Mouse (Mus musculus): ENCODE results near the gene AI661453. TPM values are rescaled to one million over a fixed set of nuclear protein-coding genes. Genes with fewer than 3 reads are reported as not detected.

Gene AI661453
- polyA plus RNA-seq, 1 experiment from 2014 or later: 0.24 TPM

DNA sequence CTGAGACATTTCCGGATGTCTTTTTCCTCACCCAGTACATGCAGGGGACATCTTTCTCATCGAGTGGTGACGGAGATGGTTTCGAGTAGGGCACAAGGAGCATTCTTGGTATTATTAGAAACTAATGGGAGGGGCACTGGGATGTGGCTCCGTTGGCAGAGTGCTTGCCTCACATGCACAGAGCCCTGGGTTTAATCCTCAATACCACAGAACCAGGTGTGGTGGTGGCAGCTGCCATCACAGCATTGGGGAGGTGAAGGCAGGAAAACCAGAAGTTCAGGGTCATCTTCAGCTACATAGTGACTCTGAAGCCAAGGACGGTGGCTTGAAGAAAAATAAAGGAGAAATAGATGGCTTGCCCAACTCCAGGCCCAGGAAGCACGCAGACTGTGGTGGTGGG, 25.8 kb downstream of the AI661453 start:
- no peak overlapping the region for H3K4me3 ChIP-seq
- no peak for DNase-seq (ENCODE audit: low spot score)
- 80% methylated on average over 7 of the region's 7 CpGs for WGBS
- H3K36me3 ChIP-seq: no peaks in the 10 kb centered on the region
- no peak overlapping the region for H3K27ac ChIP-seq
- H3K9me3 ChIP-seq: no peaks in the 10 kb centered on the region
- H3K27me3 ChIP-seq (ENCODE audit: insufficient read depth, poor library complexity, severe bottlenecking): peaks cover 64% of the 10 kb centered on the region
- peaks cover 42% of the 10 kb centered on the region for H3K4me1 ChIP-seq (replicated peaks)

DNA sequence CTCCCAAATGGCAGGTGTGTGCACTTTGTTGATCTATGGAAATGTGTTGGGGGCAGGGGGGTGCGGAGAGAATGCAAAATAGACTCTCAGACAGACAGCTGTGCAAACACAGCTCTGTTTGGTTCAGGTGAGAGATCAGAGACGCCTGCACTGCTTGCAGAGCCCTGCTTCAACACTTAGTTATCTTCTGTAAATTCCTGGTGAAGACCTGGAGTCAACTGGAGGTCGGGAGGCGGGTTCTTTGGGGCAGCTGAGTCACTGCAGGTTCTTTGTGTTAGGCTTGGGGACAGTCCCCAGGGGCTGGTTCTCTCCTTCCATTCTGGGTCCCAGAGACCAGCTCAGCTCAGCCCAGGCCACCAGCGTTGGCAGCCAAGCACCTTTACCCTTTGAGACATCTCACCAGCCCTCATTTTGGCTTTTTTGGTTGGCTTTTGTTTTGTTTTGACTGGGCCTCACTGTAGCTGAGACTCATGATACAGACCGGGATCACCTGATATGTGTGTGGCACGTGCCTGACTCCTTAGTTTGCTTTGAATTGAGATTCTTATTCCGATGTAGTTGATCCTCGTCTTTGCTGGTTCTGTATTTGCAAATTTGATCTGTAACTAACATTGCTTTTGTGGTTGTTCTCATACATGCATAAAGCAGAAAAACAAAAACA, 26.4 kb downstream of the AI661453 start:
- peaks cover 71% of the 10 kb centered on the region for H3K27me3 ChIP-seq (ENCODE audit: insufficient read depth, poor library complexity, severe bottlenecking)

DNA sequence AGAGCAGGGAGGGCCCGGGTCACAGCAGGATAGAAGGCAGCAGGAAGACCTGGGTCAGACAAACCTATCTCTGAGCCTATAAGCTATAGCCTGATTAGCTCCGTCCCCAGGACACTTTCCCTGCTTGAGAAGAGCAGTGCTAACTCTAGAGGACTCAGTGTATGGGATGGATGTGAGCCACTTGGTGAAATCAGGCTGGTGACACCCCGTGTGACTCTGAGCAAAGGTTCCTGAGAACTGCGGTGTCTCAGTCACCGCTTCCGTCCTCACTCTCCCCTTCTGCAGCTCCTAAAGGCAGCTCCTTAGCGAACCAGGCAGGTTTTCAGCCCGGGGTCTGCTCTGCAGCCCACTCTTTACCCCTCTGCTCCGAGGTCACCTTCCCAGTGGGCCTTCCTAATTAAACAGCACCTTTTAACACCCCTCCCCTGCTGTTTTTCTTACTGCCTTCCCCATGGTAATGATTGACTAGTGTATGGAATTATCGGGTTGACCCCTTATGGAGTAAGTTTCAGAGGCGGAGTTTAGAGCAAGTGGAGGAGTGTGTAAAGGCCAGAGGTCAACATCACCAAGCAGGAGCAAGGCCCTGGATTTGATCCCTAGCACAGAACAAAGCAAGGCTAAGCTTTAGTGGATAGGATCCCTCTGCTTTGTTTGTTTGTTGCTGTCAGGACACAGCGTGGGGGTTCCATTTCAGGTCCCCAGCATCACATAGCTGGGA, 28.0 kb downstream of the AI661453 start:
- no peaks in the 10 kb centered on the region for H3K36me3 ChIP-seq
- no peak overlapping the region for H3K4me3 ChIP-seq
- no peaks in the 10 kb centered on the region for H3K9me3 ChIP-seq
- H3K27me3 ChIP-seq (ENCODE audit: insufficient read depth, poor library complexity, severe bottlenecking): peaks cover 86% of the 10 kb centered on the region
- peaks cover 61% of the 10 kb centered on the region for H3K4me1 ChIP-seq (replicated peaks)
- no peak for DNase-seq (ENCODE audit: low spot score)
- 35% methylated on average over 12 of the region's 12 CpGs for WGBS
- H3K27ac ChIP-seq: 0 out of 2 replicates have a peak overlapping the region, but pooled peaks have one; percentile 29

More for the DNA sequence above, 26.4 kb downstream of the AI661453 start:
- no peak overlapping the region for H3K27ac ChIP-seq
- H3K36me3 ChIP-seq: no peaks in the 10 kb centered on the region
- peaks cover 45% of the 10 kb centered on the region for H3K4me1 ChIP-seq (replicated peaks)
- H3K4me3 ChIP-seq: no peak overlapping the region
- DNase-seq (ENCODE audit: low spot score): no peak
- WGBS: 43% methylated on average over 9 of the region's 9 CpGs
- no peaks in the 10 kb centered on the region for H3K9me3 ChIP-seq

DNA sequence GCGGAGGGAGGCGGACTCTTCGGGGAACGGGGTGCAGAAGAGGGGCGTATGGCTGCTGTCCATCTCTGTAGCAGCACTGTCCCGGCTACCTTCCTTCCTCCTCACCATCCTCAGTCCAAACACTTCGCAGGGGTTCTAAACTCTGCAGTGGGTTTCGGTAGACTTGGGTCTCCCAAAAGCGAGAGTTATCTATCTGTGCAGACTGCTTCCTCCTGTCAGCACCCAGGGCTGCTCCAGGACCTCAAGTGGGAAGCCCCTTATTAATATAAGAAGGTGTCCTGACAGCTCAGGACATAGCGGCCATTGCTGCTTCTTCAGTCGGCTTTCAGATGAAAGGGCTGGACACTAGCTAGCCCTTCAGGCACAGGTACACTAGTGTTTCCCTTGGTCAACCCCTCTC, 28.6 kb downstream of the AI661453 start:
- H3K36me3 ChIP-seq: no peaks in the 10 kb centered on the region
- peaks cover 63% of the 10 kb centered on the region for H3K4me1 ChIP-seq (replicated peaks)
- 75% methylated on average over 11 of the region's 11 CpGs for WGBS
- no peaks in the 10 kb centered on the region for H3K9me3 ChIP-seq
- no peak overlapping the region for H3K4me3 ChIP-seq
- DNase-seq (ENCODE audit: low spot score): no peak
- peaks cover 92% of the 10 kb centered on the region for H3K27me3 ChIP-seq (ENCODE audit: insufficient read depth, poor library complexity, severe bottlenecking)
- H3K27ac ChIP-seq: no peak overlapping the region

DNA sequence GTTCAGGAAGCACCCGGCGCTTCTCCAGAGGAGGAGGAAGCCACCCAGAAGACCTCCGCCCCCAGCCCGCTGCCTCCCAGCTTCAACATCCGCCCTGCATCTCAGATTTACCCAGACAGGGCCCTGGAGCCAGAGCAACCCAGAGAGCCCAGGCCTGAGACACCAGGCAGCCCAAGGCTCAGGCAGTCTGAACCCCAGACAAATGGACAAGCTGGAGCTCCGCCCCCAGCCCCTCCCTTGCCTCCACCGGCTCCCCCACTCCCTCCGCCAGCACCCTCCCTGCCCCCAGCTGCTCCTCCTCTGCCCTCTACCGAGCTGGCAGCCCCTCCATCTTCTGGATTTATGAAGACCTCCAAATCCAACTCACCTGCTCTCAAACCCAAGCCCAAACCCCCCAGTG, 29.9 kb downstream of the AI661453 start:
- Histone ChIP-seq H3K27ac (0 out of 2 replicates have a peak overlapping the region, but pooled peaks have one; percentile 23), H3K4me1 (replicated peaks) (peaks cover 63% of the 10 kb centered on the region), H3K27me3 (ENCODE audit: insufficient read depth, poor library complexity, severe bottlenecking) (peaks cover 93% of the 10 kb centered on the region), H3K9me3 (no peaks in the 10 kb centered on the region), H3K4me3 (no peak overlapping the region), H3K36me3 (no peaks in the 10 kb centered on the region)
- no peak for DNase-seq (ENCODE audit: low spot score)
- 26% methylated on average over 9 of the region's 9 CpGs for WGBS

DNA sequence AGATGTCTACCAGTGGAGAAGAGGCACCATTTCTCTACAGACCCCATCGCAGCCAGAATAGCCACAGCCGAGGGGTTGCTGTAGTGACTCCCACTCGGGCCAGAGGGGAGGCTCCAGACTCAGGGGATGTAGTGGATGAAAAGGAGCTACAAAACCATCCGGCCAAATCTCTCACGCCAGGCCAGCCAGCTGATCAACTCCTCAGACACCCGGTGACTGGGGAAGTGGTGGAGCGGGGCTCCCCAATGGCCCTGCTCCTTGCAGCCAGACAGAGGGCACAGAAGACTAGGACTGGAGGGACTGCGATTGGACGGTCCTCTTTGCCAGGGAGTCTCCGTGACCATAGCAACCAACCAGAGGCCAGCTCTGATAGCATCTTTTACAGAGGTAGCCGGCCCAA, 31.2 kb downstream of the AI661453 start:
- H3K9me3 ChIP-seq: no peaks in the 10 kb centered on the region
- no peak overlapping the region for H3K27ac ChIP-seq
- H3K27me3 ChIP-seq (ENCODE audit: insufficient read depth, poor library complexity, severe bottlenecking): peaks cover 90% of the 10 kb centered on the region
- peaks cover 61% of the 10 kb centered on the region for H3K4me1 ChIP-seq (replicated peaks)
- peak overlapping the region; percentile 44 for H3K4me3 ChIP-seq
- H3K36me3 ChIP-seq: no peaks in the 10 kb centered on the region
- WGBS: 54% methylated on average over 11 of the region's 11 CpGs
- no peak for DNase-seq (ENCODE audit: low spot score)

DNA sequence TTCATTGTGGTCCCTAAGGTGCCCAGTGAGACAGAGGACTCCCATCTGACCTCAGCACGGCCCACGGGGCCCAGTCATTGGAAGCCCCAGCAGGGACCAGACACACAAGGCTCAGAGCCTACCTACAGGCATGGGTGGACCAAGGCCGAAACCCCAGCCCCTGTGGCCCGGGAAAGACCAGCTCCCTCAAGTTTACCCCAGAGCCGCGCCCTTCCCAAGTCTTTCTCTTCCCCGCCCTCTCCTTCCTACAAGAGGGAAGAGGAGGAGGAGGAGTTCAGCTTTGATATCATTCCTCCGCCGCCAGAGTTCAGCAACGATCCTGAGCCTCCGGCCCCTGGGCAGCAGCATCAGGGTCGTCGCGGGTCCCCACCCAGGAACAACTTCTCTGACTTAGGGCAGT, 31.6 kb downstream of the AI661453 start:
- DNase-seq (ENCODE audit: low spot score): no peak
- Histone ChIP-seq H3K4me3 (peak overlapping the region; percentile 44), H3K27ac (no peak overlapping the region), H3K36me3 (no peaks in the 10 kb centered on the region), H3K9me3 (no peaks in the 10 kb centered on the region), H3K27me3 (ENCODE audit: insufficient read depth, poor library complexity, severe bottlenecking) (peaks cover 93% of the 10 kb centered on the region), H3K4me1 (replicated peaks) (peaks cover 60% of the 10 kb centered on the region)
- WGBS: 14% methylated on average over 14 of the region's 14 CpGs

DNA sequence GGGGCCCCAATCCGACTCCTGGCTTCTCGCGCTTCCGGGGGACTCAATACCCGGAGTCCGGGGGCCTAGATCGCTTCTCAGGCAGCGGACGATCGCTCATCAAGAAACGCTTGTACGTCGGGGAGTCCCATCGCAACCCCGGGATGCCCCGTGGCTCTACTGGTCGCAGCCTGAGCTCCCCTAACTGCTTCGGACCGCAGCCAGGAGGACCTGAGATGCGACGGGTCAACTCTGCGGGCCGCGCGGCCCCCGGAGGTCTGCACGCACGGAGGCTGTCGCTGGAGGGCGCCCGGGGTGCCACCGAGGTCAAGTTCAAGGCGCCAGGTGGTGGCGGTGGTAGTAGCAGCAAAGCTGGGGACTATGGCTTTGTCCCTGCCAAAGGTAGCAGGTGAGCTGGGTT, 32.1 kb downstream of the AI661453 start:
- no peaks in the 10 kb centered on the region for H3K36me3 ChIP-seq
- peaks cover 92% of the 10 kb centered on the region for H3K27me3 ChIP-seq (ENCODE audit: insufficient read depth, poor library complexity, severe bottlenecking)
- no peak for DNase-seq (ENCODE audit: low spot score)
- no peaks in the 10 kb centered on the region for H3K9me3 ChIP-seq
- whole genome bisulfite sequencing: 6% methylated on average over 34 of the region's 34 CpGs
- peaks cover 62% of the 10 kb centered on the region for H3K4me1 ChIP-seq (replicated peaks)
- H3K4me3 ChIP-seq: peak overlapping the region; percentile 44
- no peak overlapping the region for H3K27ac ChIP-seq

DNA sequence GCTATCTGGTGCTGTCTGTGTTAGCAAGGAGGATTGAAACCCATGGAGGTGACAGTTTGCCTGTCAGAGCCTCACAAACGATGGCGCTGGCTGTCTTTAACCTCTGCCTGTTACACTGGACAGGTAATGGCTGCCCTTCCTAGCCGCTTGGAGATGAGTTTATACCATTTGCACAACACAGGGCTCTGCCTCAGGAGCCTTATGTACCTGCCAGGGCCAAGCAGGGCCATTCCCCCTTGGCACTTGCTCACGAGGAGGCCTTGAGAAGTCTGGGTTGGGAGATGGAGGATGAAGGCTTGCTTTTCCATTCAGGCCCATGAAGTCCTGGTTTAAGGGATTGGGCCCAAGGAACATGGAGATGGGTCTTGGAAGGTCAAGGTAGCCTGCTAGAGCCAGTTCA, 33.2 kb downstream of the AI661453 start:
- H3K27ac ChIP-seq: no peak overlapping the region
- no peak overlapping the region for H3K4me3 ChIP-seq
- H3K36me3 ChIP-seq: no peaks in the 10 kb centered on the region
- 86% methylated on average over 4 of the region's 4 CpGs for WGBS
- peaks cover 80% of the 10 kb centered on the region for H3K27me3 ChIP-seq (ENCODE audit: insufficient read depth, poor library complexity, severe bottlenecking)
- H3K9me3 ChIP-seq: no peaks in the 10 kb centered on the region
- peaks cover 51% of the 10 kb centered on the region for H3K4me1 ChIP-seq (replicated peaks)
- no peak for DNase-seq (ENCODE audit: low spot score)

DNA sequence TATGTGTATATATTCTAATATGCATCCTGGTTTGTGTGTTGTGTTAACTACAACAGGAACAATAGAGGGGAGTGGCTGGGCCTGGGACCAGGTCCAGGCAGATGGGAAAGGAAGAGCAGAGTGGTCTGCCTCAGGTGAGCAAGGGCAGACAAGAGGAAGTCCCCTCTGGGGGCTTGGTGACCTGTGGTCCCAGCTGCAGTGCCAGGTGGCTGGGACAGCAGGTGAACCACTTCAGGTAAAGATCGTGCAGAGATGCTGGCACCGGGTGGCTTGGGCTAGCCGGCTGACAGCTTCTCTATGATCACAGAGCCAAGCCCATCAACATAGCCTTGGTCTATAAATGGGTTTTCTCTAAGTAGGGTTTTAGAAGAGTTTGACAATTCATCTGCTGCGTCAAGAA, 33.7 kb downstream of the AI661453 start:
- WGBS: 96% methylated on average over 4 of the region's 4 CpGs
- H3K27me3 ChIP-seq (ENCODE audit: insufficient read depth, poor library complexity, severe bottlenecking): peaks cover 76% of the 10 kb centered on the region
- H3K4me3 ChIP-seq: no peak overlapping the region
- peaks cover 47% of the 10 kb centered on the region for H3K4me1 ChIP-seq (replicated peaks)
- no peaks in the 10 kb centered on the region for H3K36me3 ChIP-seq
- DNase-seq (ENCODE audit: low spot score): no peak
- no peak overlapping the region for H3K27ac ChIP-seq
- no peaks in the 10 kb centered on the region for H3K9me3 ChIP-seq

DNA sequence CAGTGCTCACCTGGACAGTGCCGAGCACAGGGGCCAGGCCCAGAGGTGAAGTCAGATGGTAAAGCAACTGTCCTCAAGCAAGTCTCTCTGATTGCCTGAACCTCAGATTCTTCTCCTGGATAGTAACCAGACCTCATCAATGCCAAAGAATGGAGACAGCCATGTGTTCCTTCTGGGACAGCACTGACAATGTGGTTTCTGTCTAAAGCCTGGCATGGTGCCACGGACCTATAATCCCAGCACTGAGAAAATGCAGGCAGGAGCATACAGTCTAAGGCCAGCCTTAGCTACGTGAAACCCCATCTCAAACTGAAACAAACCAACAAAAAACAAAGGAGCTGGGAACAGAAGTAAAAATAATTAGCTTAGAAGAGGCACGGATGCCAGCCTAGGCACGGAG, 34.3 kb downstream of the AI661453 start:
- no peak for DNase-seq (ENCODE audit: low spot score)
- WGBS: 83% methylated on average over 5 of the region's 5 CpGs
- peaks cover 70% of the 10 kb centered on the region for H3K27me3 ChIP-seq (ENCODE audit: insufficient read depth, poor library complexity, severe bottlenecking)

DNA sequence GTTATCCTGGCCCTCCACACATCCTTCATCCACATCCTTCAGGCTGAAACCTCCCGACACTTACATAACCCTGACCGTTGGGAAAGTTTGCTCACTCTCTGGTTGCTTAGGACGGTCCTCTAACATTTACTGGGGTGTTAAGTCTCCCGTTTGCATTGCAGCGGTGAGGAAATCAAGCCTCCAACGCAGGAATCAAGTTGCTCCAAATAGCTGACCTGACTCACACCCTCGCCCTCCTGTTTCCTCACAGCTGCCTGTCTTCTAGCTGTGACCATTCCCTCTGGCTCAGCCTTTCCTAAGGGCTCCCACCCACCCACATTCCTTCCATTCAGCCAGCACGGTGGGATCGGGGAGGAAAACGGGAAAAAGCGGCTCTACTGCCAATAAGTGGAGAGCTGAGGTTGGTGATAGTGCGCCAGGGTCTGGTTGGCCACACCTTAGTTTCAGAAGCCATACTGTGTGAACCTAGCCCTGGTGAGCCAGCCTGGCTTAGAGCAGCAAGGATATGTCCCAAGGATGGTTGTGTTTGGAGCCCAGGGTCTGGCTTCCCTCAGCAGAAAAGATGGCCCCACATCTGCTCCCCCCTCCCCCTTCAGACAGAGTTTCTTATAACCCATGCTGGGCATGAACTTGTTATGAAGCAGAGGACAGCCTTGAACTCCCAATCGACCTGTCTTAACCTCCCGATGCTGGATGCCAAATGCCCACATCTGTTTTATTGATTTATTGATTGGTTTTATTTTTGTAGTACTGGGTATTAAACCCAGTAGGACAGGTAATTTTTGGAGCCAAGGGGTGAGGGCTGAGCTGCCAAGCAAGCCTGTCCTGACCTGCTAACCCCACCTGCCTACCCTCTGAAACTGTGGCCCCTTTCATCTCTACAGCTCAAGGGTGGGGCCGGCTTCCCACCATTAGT, 36.3 kb downstream of the AI661453 start:
- Histone ChIP-seq H3K4me1 (replicated peaks) (peaks cover 28% of the 10 kb centered on the region), H3K4me3 (no peak overlapping the region), H3K27ac (no peak overlapping the region), H3K36me3 (no peaks in the 10 kb centered on the region), H3K9me3 (no peaks in the 10 kb centered on the region), H3K27me3 (ENCODE audit: insufficient read depth, poor library complexity, severe bottlenecking) (peaks cover 50% of the 10 kb centered on the region)
- DNase-seq (ENCODE audit: low spot score): no peak
- 46% methylated on average over 15 of the region's 15 CpGs for WGBS

More for the DNA sequence above, 34.3 kb downstream of the AI661453 start:
- Histone ChIP-seq H3K36me3 (no peaks in the 10 kb centered on the region), H3K4me3 (no peak overlapping the region), H3K9me3 (no peaks in the 10 kb centered on the region), H3K4me1 (replicated peaks) (peaks cover 41% of the 10 kb centered on the region), H3K27ac (no peak overlapping the region)
